Mouse (Mus musculus) right cerebral cortex, postnatal 36 days (tissue): ENCODE measurements around the gene Rnf40.

Experiments used
- DNase-seq, 2 experiments: peaks; one replicate each; pipeline ENCODE4 v3.0.0; 2022; ENCODE audit warnings: low spot score in 2 of 2, mixed read lengths in 1 of 2

Gene Rnf40

GRCm38 (mm10) chr7:127649206-127649605, 60.6 kb downstream of the Rnf40 start:
- DNase-seq = no peak

GRCm38 (mm10) chr7:127651624-127652023, 63.1 kb downstream of the Rnf40 start:
- DNase-seq = no peak

- no peak for DNase-seq
These were observed 63.5 kb downstream of the Rnf40 start for GRCm38 (mm10) chr7:127652050-127652449.

GRCm38 (mm10) chr7:127654318-127654717, 65.8 kb downstream of the Rnf40 start:
- DNase-seq = no peak
